Mouse (Mus musculus): ENCODE results near the gene Il1rl1.

Il1rl1 gene

GRCm38 (mm10) chr1:40437340-40437739 lies 8.0 kb downstream of the Il1rl1 start:
- no peak for DNase-seq (ENCODE audit: extremely low spot score)

- no peak for DNase-seq (ENCODE audit: extremely low spot score)
Measured at GRCm38 (mm10) chr1:40439504-40439903, 10.1 kb downstream of the Il1rl1 start.

GRCm38 (mm10) chr1:40444800-40445199 lies 15.4 kb downstream of the Il1rl1 start:
- DNase-seq (ENCODE audit: extremely low spot score) = no peak

GRCm38 (mm10) chr1:40465477-40466430 lies 36.4 kb downstream of the Il1rl1 start, which contains the start of gene Il18r1:
Gene Il18r1, plus strand, starts transcription at chr1:40465552.
- no peak for DNase-seq (ENCODE audit: extremely low spot score)

GRCm38 (mm10) chr1:40467306-40467705 lies 37.9 kb downstream of the Il1rl1 start:
- no peak for DNase-seq (ENCODE audit: extremely low spot score)

- DNase-seq (ENCODE audit: extremely low spot score) = no peak
Measured at GRCm38 (mm10) chr1:40468805-40469204, 39.4 kb downstream of the Il1rl1 start.

GRCm38 (mm10) chr1:40469900-40470299 lies 40.5 kb downstream of the Il1rl1 start:
- no peak for DNase-seq (ENCODE audit: extremely low spot score)

- DNase-seq (ENCODE audit: extremely low spot score) = no peak
Measured at GRCm38 (mm10) chr1:40472401-40472800, 43.0 kb downstream of the Il1rl1 start.

- DNase-seq (ENCODE audit: extremely low spot score) = no peak
Measured at GRCm38 (mm10) chr1:40473640-40474039, 44.3 kb downstream of the Il1rl1 start.

GRCm38 (mm10) chr1:40474336-40474735 lies 45.0 kb downstream of the Il1rl1 start:
- no peak for DNase-seq (ENCODE audit: extremely low spot score)

GRCm38 (mm10) chr1:40475697-40476096 lies 46.3 kb downstream of the Il1rl1 start:
- DNase-seq (ENCODE audit: extremely low spot score) = no peak

- no peak for DNase-seq (ENCODE audit: extremely low spot score)
Measured at GRCm38 (mm10) chr1:40476756-40477155, 47.4 kb downstream of the Il1rl1 start.

- DNase-seq (ENCODE audit: extremely low spot score) = no peak
Measured at GRCm38 (mm10) chr1:40479505-40479923, 50.1 kb downstream of the Il1rl1 start.

- DNase-seq (ENCODE audit: extremely low spot score) = no peak
Measured at GRCm38 (mm10) chr1:40494594-40494993, 65.2 kb downstream of the Il1rl1 start.

- DNase-seq (ENCODE audit: extremely low spot score) = no peak
Measured at GRCm38 (mm10) chr1:40499708-40500107, 70.3 kb downstream of the Il1rl1 start.

GRCm38 (mm10) chr1:40501126-40501525 lies 71.8 kb downstream of the Il1rl1 start:
- DNase-seq (ENCODE audit: extremely low spot score) = no peak

GRCm38 (mm10) chr1:40501546-40502398 lies 72.4 kb downstream of the Il1rl1 start:
- DNase-seq (ENCODE audit: extremely low spot score) = no peak

- DNase-seq (ENCODE audit: extremely low spot score) = no peak
Measured at GRCm38 (mm10) chr1:40504548-40504947, 75.2 kb downstream of the Il1rl1 start.

Data from embryo, embryonic 9.5 days (tissue).